Mouse (Mus musculus): Measurements from ENCODE around the gene Gnao1. TPM values are rescaled to one million over a fixed set of nuclear protein-coding genes. Genes with fewer than 3 reads are reported as not detected.

Gene Gnao1
- 2.8 and 4.3 TPM in 2 replicates for polyA plus RNA-seq (2015; fragmentation: Nextera tagmentation; extraction: Ambion mirVana)

DNA sequence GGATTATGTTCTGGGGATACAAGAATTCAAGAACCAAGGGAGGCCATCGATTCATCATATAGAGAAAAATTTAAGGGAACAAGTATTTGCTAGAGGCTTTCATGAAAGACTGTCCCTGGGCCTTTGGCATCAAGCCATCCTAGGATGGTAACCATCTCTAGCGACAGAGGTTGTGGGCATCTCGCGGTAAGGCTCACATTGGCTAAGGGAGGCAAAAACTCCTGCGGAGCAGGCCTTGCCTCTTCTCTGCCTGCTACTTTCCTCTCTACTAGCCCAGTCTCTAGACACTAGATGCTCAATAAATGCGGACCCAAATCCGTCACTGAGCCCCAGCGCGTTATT, at the start of gene Gnao1:
Gene Gnao1, plus strand, starts transcription at position 281 of the 342 bp plus-strand sequence.
- Histone ChIP-seq H3K36me3 (no peaks in the 10 kb centered on the region), H3K4me1 (peaks cover 29% of the 10 kb centered on the region), H3K9ac (peak within 1 kb of the TSS; percentile 72), H3K4me3 (peak within 1 kb of the TSS; percentile 66), H3K9me3 (no peaks in the 10 kb centered on the region), H3K27ac (no peak within 1 kb of the TSS), H3K27me3 (peaks cover 59% of the 10 kb centered on the region), H3K4me2 (replicated peaks) (peak within 1 kb of the TSS; percentile 87)
- no peak for ATAC-seq (ENCODE audit: low FRiP score, low read depth)
- WGBS: 13% methylated on average over 9 of the region's 9 CpGs

DNA sequence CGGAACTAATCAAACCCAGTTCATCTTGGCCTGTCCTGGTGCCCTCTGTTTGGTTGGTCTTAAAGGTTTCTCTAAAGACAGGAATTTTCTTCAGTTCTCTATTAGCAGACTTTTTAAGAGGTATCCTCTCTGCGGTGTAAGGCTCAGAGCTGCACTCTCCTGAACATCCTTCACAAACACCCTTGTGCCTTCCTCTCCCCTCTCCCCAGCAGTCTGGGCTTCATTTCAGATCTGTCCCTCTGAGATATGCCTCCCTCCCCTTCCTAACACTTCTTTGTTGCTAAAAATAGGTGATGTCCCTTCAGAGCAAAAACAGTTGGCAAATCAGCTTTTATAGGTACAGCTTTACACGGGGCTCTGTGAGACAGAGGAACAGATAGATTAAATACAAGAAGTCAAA, 32.2 kb upstream of the Gnao1 start:
- Histone ChIP-seq H3K27me3 (no peaks in the 10 kb centered on the region), H3K4me3 (no peak overlapping the region), H3K4me2 (replicated peaks) (no peak overlapping the region), H3K36me3 (no peaks in the 10 kb centered on the region), H3K4me1 (no peaks in the 10 kb centered on the region), H3K9me3 (no peaks in the 10 kb centered on the region), H3K27ac (no peak overlapping the region), H3K9ac (no peak overlapping the region)
- WGBS: 50% methylated on average over 3 of the region's 3 CpGs
- ATAC-seq (ENCODE audit: low FRiP score, low read depth): no peak

DNA sequence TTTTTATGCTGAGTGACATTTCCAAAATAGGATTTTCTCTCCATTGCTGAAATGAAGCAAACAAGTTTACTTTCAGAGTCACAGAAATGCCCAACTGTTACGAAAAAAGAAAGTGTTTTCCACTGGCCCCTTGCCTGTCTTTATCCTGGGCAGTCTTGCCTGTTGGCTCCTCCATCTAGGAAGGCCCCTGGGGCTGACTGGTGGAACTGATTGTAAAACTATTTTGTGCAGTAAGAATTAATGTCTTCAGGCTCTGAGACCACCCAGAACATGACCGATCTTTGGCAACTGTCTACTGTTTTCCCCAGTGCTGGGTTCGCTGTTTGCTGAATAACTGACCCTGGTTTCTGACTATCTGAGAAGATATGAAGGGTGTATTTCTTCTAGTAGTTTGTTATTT, 540 bp upstream of the Gnao1 start:
- Histone ChIP-seq H3K9me3 (no peaks in the 10 kb centered on the region), H3K27me3 (peaks cover 55% of the 10 kb centered on the region), H3K36me3 (no peaks in the 10 kb centered on the region), H3K4me1 (peaks cover 25% of the 10 kb centered on the region), H3K4me2 (replicated peaks) (no peak overlapping the region), H3K4me3 (no peak overlapping the region), H3K27ac (no peak overlapping the region), H3K9ac (no peak overlapping the region)
- WGBS: 77% methylated on average over 3 of the region's 3 CpGs
- no peak for ATAC-seq (ENCODE audit: low FRiP score, low read depth)

DNA sequence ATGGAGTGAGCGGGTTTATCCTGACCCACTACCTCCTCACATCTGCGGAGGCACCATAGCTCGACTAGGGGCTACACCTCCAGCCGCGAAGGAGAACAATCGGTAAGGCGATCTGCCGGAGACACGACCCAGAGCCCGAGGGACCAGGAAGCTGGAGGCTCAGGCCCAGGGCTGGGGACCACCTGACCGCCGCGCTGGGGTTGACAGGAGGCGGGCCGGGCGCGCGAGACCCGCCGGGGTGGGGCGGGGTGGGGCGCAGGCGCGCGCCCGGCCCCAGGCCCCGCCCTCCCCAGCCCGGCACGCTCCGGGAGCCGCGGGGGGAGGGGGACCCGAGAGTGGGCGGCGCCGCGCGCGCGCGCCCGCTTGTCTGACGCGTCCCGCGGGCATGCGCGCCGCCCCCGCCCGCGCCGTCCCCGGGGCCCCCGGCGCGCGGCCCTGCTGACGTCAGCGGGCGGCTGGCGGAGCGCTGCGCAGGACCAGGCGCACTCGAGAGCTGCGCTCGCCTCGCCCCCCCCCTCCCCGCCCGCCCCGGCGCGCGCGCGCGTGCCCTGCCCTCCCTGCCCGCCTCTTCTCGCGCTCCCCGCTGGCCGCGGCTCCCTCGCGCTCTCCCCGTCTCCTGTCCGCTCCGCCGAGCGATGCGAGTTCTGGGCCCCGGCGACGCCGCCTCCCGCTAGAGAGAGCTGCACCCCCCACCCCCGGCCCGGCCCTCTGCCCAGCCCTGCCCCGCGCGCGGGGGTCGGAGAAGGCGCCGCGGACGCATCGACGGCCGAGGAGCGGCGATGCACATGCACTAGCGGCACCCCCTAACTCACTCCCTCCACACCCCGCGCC, 477 bp downstream of the Gnao1 start:
- Histone ChIP-seq H3K9ac (peak overlapping the region; percentile 72), H3K27ac (no peak overlapping the region), H3K36me3 (no peaks in the 10 kb centered on the region), H3K9me3 (no peaks in the 10 kb centered on the region), H3K27me3 (peaks cover 61% of the 10 kb centered on the region), H3K4me2 (replicated peaks) (peak overlapping the region; percentile 87), H3K4me1 (peaks cover 31% of the 10 kb centered on the region), H3K4me3 (peak overlapping the region; percentile 66)
- WGBS: under 1% methylated on average over 38 of the region's 116 CpGs
- peak; percentile 84 for ATAC-seq (ENCODE audit: low FRiP score, low read depth)

DNA sequence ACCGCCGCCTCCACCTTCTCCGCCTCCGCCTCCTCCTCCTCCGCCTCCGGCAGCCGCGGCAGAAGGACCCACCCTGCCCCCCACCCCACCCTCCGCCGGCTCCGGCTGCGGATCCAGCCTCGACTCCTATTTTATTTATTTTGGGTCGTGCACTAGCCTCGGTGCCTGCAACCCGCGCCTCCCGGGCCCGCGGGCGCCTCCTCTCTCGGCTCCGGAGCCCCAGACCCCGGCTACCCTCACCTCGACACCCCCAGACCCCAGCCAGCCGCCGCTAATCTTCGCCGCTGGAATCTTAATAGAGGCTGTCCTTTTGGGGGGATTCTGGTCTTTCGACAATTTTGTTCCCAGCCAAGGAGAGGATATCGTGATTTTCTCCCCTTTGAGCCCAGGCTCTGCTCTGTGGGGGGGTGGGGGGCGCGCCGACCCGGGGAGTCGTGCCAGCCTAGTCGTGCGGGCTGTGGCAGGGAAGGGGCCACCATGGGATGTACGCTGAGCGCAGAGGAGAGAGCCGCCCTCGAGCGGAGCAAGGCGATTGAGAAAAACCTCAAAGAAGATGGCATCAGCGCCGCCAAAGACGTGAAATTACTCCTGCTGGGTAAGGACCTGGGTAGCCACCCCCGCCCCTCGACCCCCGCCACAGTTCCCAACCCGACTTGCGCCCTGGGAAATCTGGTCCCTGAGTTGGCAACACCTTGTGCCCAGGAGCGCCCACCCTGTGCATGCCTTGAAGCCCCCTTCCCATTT, 1.3 kb downstream of the Gnao1 start:
- Histone ChIP-seq H3K27me3 (peaks cover 61% of the 10 kb centered on the region), H3K4me1 (peaks cover 31% of the 10 kb centered on the region), H3K4me3 (peak overlapping the region; percentile 66), H3K36me3 (no peaks in the 10 kb centered on the region), H3K9ac (peak overlapping the region; percentile 72), H3K9me3 (no peaks in the 10 kb centered on the region), H3K27ac (no peak overlapping the region), H3K4me2 (replicated peaks) (peak overlapping the region; percentile 87)
- WGBS: under 1% methylated on average over 46 of the region's 53 CpGs
- no peak for ATAC-seq (ENCODE audit: low FRiP score, low read depth)

DNA sequence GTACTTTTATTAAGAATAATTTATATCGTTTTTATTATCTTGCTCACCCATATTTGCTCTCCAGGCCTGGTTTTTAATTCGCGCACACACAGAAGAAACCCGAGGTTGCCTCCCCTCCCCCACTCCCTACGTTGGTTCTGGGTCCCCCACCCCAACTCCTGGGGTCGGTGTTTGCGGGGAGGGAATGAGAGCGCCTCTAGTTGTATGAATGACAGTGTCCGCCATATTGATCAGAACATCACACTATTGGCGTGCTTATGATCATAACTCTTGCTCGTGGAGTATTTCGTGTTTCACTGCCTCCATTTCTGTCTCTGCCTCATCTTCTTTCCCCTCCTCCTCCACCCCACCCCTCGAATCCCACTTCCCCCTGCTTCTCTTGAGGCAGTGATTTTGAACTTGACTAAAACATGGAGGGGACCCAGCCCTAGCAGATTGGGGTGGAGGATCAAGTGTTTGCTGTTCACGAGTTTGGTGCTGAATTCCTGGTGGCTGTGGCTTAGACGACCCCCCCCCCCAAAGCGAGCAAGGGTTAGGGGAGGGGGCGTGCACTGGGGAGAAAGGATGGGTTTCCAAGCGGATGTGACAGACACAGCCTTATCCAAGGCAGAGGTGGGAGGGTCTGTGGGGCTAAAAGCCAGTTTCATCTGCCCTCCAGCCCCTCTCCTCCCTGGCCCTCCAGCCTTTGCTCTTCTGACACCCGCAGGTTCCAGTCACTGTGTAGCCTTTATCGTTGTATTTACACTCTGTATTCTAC, 2.1 kb downstream of the Gnao1 start:
- Histone ChIP-seq H3K36me3 (no peaks in the 10 kb centered on the region), H3K9ac (no peak overlapping the region), H3K27ac (no peak overlapping the region), H3K9me3 (no peaks in the 10 kb centered on the region), H3K4me1 (peaks cover 31% of the 10 kb centered on the region), H3K27me3 (peaks cover 57% of the 10 kb centered on the region), H3K4me3 (peak overlapping the region; percentile 66), H3K4me2 (replicated peaks) (peak overlapping the region; percentile 87)
- ATAC-seq (ENCODE audit: low FRiP score, low read depth): no peak
- WGBS: 17% methylated on average over 20 of the region's 20 CpGs

DNA sequence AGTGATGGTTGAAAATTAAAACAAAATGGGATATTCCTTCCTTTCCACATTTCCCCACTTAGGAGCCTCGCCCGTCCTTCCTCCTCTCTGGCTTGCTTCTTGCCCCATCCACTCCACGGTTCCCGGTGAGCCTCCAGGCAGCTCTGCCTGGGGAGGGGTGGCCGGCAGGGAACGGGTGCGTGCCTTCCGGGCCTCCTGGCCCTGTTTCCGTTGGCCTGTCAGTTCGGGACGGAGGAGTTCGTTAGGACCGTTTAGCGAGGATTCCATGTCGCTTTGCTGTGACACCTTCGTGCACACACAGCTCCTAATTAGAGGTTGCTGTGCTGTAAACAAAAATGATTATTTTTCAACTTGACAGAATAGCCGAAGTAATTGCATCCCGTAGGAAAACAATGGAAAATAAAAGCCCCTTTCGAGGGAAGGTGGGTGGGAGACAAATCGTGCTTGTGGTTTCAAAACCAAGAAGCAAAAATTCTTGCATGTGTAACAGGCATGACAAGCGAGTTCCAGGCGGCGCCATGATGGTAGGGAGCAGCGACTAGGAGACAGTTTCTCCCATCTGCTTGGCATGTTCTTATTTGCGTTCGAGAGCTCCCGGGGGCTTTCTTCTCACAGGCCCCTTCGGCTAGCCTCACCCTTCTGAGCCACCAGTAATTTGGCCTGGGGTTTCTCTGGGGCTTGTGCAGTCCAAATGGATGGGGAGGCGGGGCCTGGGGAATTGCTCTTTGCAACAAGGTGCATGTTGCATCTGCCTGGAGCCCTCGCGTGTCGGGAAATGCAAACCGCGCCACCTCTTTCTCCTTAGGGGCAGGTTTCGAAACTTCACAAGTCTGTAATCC, 3.0 kb downstream of the Gnao1 start:
- Histone ChIP-seq H3K27ac (no peak overlapping the region), H3K4me2 (replicated peaks) (peak overlapping the region; percentile 68), H3K9ac (peak overlapping the region; percentile 31), H3K4me3 (peak overlapping the region; percentile 36), H3K4me1 (peaks cover 31% of the 10 kb centered on the region), H3K27me3 (peaks cover 51% of the 10 kb centered on the region), H3K9me3 (no peaks in the 10 kb centered on the region), H3K36me3 (no peaks in the 10 kb centered on the region)
- 7% methylated on average over 35 of the region's 35 CpGs for WGBS
- ATAC-seq (ENCODE audit: low FRiP score, low read depth): 0 out of 2 replicates have a peak, but pooled peaks have one; percentile 12

DNA sequence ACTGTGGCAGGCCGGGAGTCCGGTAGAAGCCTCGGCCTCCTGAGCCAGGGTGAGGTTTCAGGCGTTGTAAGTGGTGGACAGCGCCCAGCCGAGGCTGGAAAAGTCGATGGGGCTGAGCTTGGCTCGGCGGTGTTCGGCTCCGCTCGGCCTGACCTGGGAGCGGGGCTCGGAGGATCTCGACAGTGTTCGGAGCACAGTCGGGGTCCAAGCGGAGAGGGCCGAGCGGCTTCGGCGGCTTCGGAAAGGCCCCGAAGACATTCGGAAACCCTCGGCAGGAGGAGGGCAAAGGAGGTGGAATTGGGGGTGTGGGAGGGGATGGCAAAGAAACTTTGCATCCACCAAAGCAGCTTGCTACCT, 3.6 kb downstream of the Gnao1 start:
- Histone ChIP-seq H3K27me3 (peaks cover 47% of the 10 kb centered on the region), H3K9me3 (no peaks in the 10 kb centered on the region), H3K4me1 (peaks cover 31% of the 10 kb centered on the region), H3K4me2 (replicated peaks) (peak overlapping the region; percentile 68), H3K9ac (peak overlapping the region; percentile 50), H3K36me3 (no peaks in the 10 kb centered on the region), H3K4me3 (peak overlapping the region; percentile 36), H3K27ac (no peak overlapping the region)
- peak; percentile 92 for ATAC-seq (ENCODE audit: low FRiP score, low read depth)
- under 1% methylated on average over 26 of the region's 26 CpGs for WGBS

DNA sequence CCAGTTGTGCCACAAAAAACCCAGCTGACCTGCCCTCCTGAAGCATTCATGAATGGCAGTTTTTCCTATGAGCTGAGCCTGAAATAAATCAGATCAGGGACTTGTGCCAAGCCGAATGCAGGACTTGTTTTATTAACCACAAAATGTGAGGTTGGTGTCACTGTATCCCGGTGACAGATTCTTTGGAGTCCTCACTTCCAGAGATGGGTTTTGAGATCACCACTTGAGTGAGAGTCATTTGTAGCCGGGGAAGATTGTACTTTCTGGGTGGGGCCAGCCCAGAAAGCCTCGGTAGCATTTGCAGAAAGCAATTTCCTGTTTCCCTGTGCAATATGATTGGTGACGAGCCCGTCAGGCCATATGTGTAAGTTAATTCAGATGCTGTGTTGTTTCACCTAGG, 4.5 kb downstream of the Gnao1 start:
- H3K9me3 ChIP-seq: no peaks in the 10 kb centered on the region
- no peak overlapping the region for H3K4me3 ChIP-seq
- H3K9ac ChIP-seq: peak overlapping the region; percentile 19; the same call in 1 of the 2 replicates
- no peaks in the 10 kb centered on the region for H3K36me3 ChIP-seq
- H3K4me1 ChIP-seq: peaks cover 31% of the 10 kb centered on the region
- no peak overlapping the region for H3K27ac ChIP-seq
- WGBS: 37% methylated on average over 6 of the region's 6 CpGs
- peaks cover 41% of the 10 kb centered on the region for H3K27me3 ChIP-seq
- H3K4me2 ChIP-seq (replicated peaks): no peak overlapping the region
- no peak for ATAC-seq (ENCODE audit: low FRiP score, low read depth)

DNA sequence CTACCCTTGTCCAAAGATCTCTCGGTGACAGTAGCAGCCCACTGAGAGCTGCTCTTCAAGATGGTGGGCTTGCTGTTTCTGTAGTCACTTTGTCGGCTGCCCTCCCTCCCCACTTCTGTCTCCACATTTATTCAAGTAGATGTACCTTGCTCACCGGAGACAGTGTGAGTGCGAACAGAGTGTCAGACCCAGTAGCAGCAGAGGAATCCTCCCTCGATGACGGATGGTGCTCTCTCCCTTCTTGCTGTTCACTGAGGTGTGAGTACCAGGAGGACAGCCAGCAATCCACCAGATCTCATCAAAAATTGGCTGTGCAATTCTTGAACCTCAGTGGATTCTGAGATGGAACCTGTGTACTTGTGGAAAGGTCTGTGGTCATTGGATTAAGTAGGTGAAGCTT, 6.5 kb downstream of the Gnao1 start:
- no peaks in the 10 kb centered on the region for H3K9me3 ChIP-seq
- no peak overlapping the region for H3K4me3 ChIP-seq
- H3K4me2 ChIP-seq (replicated peaks): no peak overlapping the region
- H3K27me3 ChIP-seq: peaks cover 31% of the 10 kb centered on the region
- peaks cover 27% of the 10 kb centered on the region for H3K4me1 ChIP-seq
- no peak for ATAC-seq (ENCODE audit: low FRiP score, low read depth)
- H3K9ac ChIP-seq: no peak overlapping the region
- WGBS: 72% methylated on average over 6 of the region's 6 CpGs
- H3K36me3 ChIP-seq: no peaks in the 10 kb centered on the region
- no peak overlapping the region for H3K27ac ChIP-seq

DNA sequence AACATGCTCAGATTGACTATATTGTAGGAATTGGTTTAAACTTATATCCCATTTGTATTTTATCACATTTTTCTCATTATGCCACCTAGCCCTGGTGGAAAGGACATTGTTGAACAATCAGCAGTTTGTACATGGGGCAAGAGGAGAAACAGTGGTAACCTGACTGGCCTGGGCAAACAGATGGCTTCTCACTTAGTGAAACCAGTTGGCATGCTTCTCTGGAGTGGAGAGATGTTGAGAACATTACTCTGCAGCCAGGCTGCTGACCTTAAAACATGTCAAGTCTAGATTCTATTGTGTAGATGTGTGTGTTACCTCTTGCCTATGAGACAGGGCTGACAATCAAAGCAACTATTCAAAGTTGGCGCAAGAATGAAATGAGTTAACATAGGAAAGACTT, 7.6 kb downstream of the Gnao1 start:
- Histone ChIP-seq H3K9me3 (no peaks in the 10 kb centered on the region), H3K4me3 (no peak overlapping the region)
- 100% methylated on average over 1 of the region's 1 CpGs for WGBS

More for the DNA sequence above, 7.6 kb downstream of the Gnao1 start:
- Histone ChIP-seq H3K4me1 (peaks cover 22% of the 10 kb centered on the region), H3K9ac (no peak overlapping the region), H3K4me2 (replicated peaks) (no peak overlapping the region), H3K27me3 (peaks cover 20% of the 10 kb centered on the region), H3K27ac (no peak overlapping the region), H3K36me3 (no peaks in the 10 kb centered on the region)
- ATAC-seq (ENCODE audit: low FRiP score, low read depth): no peak
